Mouse (Mus musculus): ENCODE results near the gene Mmp17.

- TF ChIP-seq POLR2A (IDR thresholded peaks at IDR 0.05; ENCODE audit: control insufficient read depth in 1 of 2, insufficient read depth in 1 of 2, low read depth in 1 of 2, low read length in 2 of 2, poor library complexity in 1 of 2) (no peak), ZC3H11A (IDR thresholded peaks at IDR 0.05; ENCODE audit: low read depth, low read length) (no peak), CTCF (IDR thresholded peaks at IDR 0.05 in 2 of 3, conservative IDR thresholded peaks at IDR 0.05 in 1 of 3; ENCODE audit: control insufficient read depth in 1 of 3, insufficient read depth in 1 of 3, low read depth in 2 of 3, low read length in 3 of 3, poor library complexity in 1 of 3, severe bottlenecking in 1 of 3) (no peak), USF1 (IDR thresholded peaks at IDR 0.05; ENCODE audit: low read depth, low read length) (no peak), GABPA (IDR thresholded peaks at IDR 0.05; ENCODE audit: low read depth, low read length) (no peak), CHD2 (IDR thresholded peaks at IDR 0.05; ENCODE audit: low read length) (no peak), TAL1 (IDR thresholded peaks at IDR 0.05; ENCODE audit: low read length) (no peak)
Measured at GRCm38 (mm10) chr5:129551991-129552390, 32.0 kb upstream of the Mmp17 start.

Measured in MEL (cell line).